Mouse (Mus musculus) hindbrain, embryonic 11.5 days (tissue): ENCODE measurements around the gene Txk. TPM values are rescaled to one million over a fixed set of nuclear protein-coding genes. Genes with fewer than 3 reads are reported as not detected.

Experiments used
- ATAC-seq: fragments of 200-750 bp; cut with Nextera tagmentation; 2 replicates; pipeline ENCODE4 v1.8.0; 2017; ENCODE audit warnings: mild to moderate bottlenecking, moderate TSS enrichment, moderate library complexity; ENCODE audit not compliant: low FRiP score
- DNase-seq: peaks from one replicate; pipeline ENCODE4 v3.0.0-alpha.2; 2015; ENCODE audit warnings: low spot score
- H3K27ac ChIP-seq: fragments of 300-500 bp; sonication (generic); 2 replicates; pipeline ENCODE4 v1.5.1; 2014; ENCODE audit warnings: mild to moderate bottlenecking, low read depth, low read length
- H3K27me3 ChIP-seq: fragments of 300-500 bp; sonication (generic); 2 replicates; pipeline ENCODE4 v1.6.1; 2014; ENCODE audit warnings: mild to moderate bottlenecking, low read length, moderate library complexity, mixed read lengths; ENCODE audit not compliant: control insufficient read depth, insufficient read depth
- H3K36me3 ChIP-seq: fragments of 300-500 bp; sonication (generic); 2 replicates; pipeline ENCODE4 v1.6.1; 2014; ENCODE audit warnings: mild to moderate bottlenecking, low read length, moderate library complexity, mixed read lengths; ENCODE audit not compliant: control insufficient read depth, insufficient read depth
- H3K4me1 ChIP-seq: fragments of 300-500 bp; sonication (generic); replicated peaks from 2 replicates; pipeline ENCODE4 v1.6.1; 2014; ENCODE audit warnings: low read length, mixed read lengths; ENCODE audit not compliant: control insufficient read depth, insufficient read depth
- H3K4me2 ChIP-seq: fragments of 300-500 bp; sonication (generic); replicated peaks from 2 replicates; pipeline ENCODE4 v1.6.1; 2014; ENCODE audit warnings: mild to moderate bottlenecking, low read depth, low read length
- H3K4me3 ChIP-seq: fragments of 300-500 bp; sonication (generic); 2 replicates; pipeline ENCODE4 v1.5.1; 2014; ENCODE audit warnings: low read depth, low read length
- H3K9ac ChIP-seq: fragments of 300-500 bp; sonication (generic); 2 replicates; pipeline ENCODE4 v1.6.1; 2014; ENCODE audit warnings: low read depth, low read length
- H3K9me3 ChIP-seq: fragments of 300-500 bp; sonication (generic); 2 replicates; pipeline ENCODE4 v1.6.1; 2016; ENCODE audit warnings: low read length; ENCODE audit not compliant: control insufficient read depth
- WGBS: fragments of 180-500 bp; shearing (Covaris S2); extraction: QIAGEN DNeasy Blood & Tissue Kit; methylation state at CpG from one replicate; pipeline ENCODE4 v1.1.7; 2014; 5-methylcytosine and 5-hydroxymethylcytosine counted together
- polyA plus RNA-seq: library from polyadenylated mRNA; unstranded; fragments of >200 nt; fragmentation: Nextera tagmentation; extraction: Ambion mirVana; gene quantifications from 2 replicates; pipeline ENCODE4 v1.2.1, GENCODE M21; 2014

Gene Txk
- polyA plus RNA-seq, 1 experiment from 2014 or later, result not detected

DNA sequence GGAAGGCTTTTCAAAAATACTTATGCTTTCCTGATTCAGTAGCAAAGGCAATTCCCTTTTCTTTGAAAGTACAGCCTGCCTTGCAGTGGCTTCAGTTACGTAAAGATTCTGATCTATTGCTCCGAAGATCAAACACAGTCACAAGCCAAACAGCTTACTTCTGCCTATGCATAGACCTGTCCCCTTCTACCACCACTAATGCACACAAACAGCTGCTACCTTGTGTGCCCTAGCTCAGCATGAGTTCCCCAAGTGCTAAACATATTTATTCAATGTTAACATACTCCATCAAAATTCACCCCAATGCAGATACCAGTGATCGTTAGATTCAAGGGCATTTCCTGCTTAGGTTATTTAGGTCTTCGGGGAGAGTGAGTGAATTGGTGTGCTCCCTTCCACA is 6.1 kb downstream of the Txk start:
- 88% methylated on average over 4 of the region's 4 CpGs for WGBS
- DNase-seq, result no peak

DNA sequence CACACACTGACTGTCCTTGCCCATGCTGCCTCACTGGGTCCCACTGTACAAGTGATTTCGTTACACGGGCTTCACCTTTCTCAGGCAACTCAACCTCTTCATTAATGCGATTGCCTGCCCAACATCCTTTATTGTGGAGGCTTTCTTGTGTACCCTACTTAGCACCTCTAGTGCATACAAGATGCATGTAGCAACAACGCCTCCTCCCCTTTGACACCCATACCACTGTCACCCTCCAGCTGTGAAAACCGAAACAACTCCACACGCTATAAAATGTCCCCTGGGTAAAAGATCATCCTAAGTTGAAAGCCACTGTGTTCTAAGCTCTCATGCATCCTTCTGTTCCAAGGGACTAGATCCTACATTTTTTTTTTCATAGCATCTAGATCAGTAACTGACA is 9.5 kb downstream of the Txk start:
- no peak overlapping the region for H3K4me2 ChIP-seq
- ATAC-seq (no peak), DNase-seq (no peak)
- H3K27me3 ChIP-seq, result no peaks in the 10 kb centered on the region
- 90% methylated on average over 6 of the region's 6 CpGs for WGBS
- H3K4me3 ChIP-seq, result no peak overlapping the region
- H3K4me1 ChIP-seq, result no peaks in the 10 kb centered on the region
- no peak overlapping the region for H3K27ac ChIP-seq
- no peaks in the 10 kb centered on the region for H3K36me3 ChIP-seq
- H3K9me3 ChIP-seq, result no peaks in the 10 kb centered on the region
- no peak overlapping the region for H3K9ac ChIP-seq

More for the DNA sequence above, 6.1 kb downstream of the Txk start:
- H3K9ac ChIP-seq, result no peak overlapping the region
- H3K9me3 ChIP-seq, result no peaks in the 10 kb centered on the region
- no peak overlapping the region for H3K4me3 ChIP-seq
- no peaks in the 10 kb centered on the region for H3K4me1 ChIP-seq
- H3K36me3 ChIP-seq, result no peaks in the 10 kb centered on the region
- H3K27ac ChIP-seq, result no peak overlapping the region
- ATAC-seq, result no peak
- H3K27me3 ChIP-seq, result no peaks in the 10 kb centered on the region
- no peak overlapping the region for H3K4me2 ChIP-seq

DNA sequence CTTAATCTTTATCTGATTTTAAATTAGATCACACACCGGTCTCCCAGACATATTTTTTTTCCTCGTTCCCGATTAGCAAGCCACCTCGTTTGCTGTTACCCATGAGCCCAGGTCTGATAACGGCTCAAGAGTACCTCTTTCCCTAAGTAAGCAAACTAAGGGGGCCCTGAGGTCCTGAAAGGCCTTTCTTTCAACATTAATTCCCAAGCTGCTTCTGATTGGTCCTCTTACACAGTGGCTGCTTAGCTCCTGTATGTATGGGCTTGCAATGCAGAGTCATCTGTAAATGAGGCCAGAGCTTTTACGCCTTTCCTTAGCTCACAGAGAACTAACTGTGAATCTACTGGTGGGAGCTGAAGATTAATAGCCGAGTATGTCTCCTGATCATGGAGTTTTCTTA is 15.7 kb downstream of the Txk start:
- no peak overlapping the region for H3K27ac ChIP-seq
- no peak for DNase-seq
- H3K9me3 ChIP-seq, result no peaks in the 10 kb centered on the region
- 83% methylated on average over 7 of the region's 7 CpGs for WGBS
- no peak for ATAC-seq
- no peak overlapping the region for H3K9ac ChIP-seq
- no peak overlapping the region for H3K4me2 ChIP-seq
- H3K4me3 ChIP-seq, result no peak overlapping the region
- no peaks in the 10 kb centered on the region for H3K36me3 ChIP-seq
- H3K27me3 ChIP-seq, result no peaks in the 10 kb centered on the region
- no peaks in the 10 kb centered on the region for H3K4me1 ChIP-seq

DNA sequence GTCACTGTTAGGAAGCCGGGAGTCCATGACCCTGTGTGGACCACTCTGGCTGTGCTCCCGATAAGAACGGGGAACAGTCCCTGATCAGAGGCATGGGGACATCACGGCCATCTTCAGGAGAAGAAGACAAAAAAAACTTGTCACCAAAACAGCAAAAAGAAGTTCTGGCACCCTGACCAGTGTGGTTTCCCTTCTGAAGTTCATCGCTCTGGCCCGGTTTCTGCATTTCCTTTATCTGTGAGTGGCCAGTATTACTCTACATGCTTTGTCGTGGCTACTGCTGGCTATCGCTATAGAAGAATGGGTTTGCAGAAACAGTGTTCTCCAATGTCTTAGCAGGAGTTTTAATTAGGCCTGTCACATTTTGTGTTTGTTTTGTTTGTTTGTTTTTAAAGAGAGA is 16.1 kb downstream of the Txk start:
- WGBS, result 83% methylated on average over 8 of the region's 8 CpGs
- Histone ChIP-seq H3K9me3 (no peaks in the 10 kb centered on the region), H3K4me3 (no peak overlapping the region), H3K4me1 (no peaks in the 10 kb centered on the region), H3K27ac (no peak overlapping the region), H3K36me3 (no peaks in the 10 kb centered on the region), H3K4me2 (no peak overlapping the region), H3K27me3 (no peaks in the 10 kb centered on the region), H3K9ac (no peak overlapping the region)
- ATAC-seq, result no peak
- no peak for DNase-seq

DNA sequence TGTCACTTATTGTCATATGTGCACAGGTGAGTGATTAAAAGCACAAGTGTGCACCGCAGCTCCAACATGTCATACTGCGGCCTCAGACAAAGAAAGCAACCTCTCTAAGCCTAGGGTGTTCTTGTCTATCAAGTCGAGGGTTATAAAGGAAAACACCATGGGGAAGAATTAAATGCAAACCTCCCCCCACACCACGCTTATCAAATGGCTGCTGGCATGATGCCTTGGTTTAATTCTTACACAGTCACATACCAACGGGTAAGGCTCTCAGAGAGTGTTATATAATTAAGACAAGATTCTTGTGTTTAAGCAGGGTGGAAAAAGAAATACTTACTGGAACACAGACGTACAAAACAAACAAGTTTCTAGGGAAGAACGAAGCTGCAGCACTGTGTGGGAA is 16.8 kb downstream of the Txk start:
- H3K9me3 ChIP-seq, result no peaks in the 10 kb centered on the region
- no peak for ATAC-seq

DNA sequence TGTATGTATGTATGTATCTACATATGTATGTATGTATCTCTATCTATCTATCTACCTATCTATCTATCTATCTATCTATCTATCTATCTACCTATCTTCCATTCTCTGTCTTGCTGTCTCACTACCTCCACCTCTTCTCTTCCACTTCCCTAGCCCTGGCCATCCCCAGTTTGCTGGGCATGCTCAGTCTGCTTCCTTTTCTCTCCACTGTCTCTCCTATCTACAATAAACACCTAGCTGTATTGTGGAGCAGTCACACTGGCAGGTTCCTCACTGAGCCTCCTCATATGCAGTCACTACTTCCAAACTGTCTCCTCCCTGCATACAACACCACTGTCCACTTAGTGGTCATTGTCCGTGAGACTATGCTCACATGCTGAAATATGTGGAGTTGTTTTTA is 19.7 kb downstream of the Txk start:
- H3K36me3 ChIP-seq, result no peaks in the 10 kb centered on the region
- H3K4me3 ChIP-seq, result no peak overlapping the region
- DNase-seq (no peak), ATAC-seq (no peak)
- H3K4me1 ChIP-seq, result no peaks in the 10 kb centered on the region
- no peak overlapping the region for H3K9ac ChIP-seq
- H3K4me2 ChIP-seq, result no peak overlapping the region
- WGBS, result 83% methylated on average over 1 of the region's 1 CpGs
- H3K27ac ChIP-seq, result no peak overlapping the region
- no peaks in the 10 kb centered on the region for H3K9me3 ChIP-seq
- no peaks in the 10 kb centered on the region for H3K27me3 ChIP-seq

More for the DNA sequence above, 16.8 kb downstream of the Txk start:
- Histone ChIP-seq H3K4me1 (no peaks in the 10 kb centered on the region), H3K27ac (no peak overlapping the region), H3K27me3 (no peaks in the 10 kb centered on the region), H3K36me3 (no peaks in the 10 kb centered on the region), H3K4me2 (no peak overlapping the region), H3K4me3 (no peak overlapping the region), H3K9ac (no peak overlapping the region)
- no peak for DNase-seq
- 80% methylated on average over 7 of the region's 7 CpGs for WGBS

DNA sequence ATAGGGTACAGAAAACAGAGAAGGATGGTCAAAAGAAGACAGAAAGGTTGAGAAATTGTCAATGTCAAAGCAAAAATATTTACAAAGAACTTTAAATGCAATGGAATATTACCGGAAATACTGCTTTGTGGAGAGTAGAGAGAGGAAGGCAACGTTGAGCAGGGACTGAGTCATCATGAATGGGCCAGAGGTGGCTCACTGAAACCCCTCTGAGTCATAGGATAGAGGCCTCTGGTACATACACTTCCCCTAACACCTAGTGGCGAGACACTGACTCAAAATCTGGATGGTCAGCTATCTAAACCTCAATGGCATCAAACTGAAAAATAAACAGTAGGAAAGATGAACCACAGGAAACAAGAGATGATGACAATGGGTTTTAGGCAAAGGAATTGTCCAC is 27.2 kb downstream of the Txk start:
- Histone ChIP-seq H3K27me3 (no peaks in the 10 kb centered on the region), H3K36me3 (no peaks in the 10 kb centered on the region), H3K9me3 (no peaks in the 10 kb centered on the region), H3K27ac (no peak overlapping the region), H3K4me1 (no peaks in the 10 kb centered on the region), H3K4me3 (no peak overlapping the region), H3K4me2 (no peak overlapping the region), H3K9ac (no peak overlapping the region)
- DNase-seq (no peak), ATAC-seq (no peak)
- 89% methylated on average over 3 of the region's 3 CpGs for WGBS

DNA sequence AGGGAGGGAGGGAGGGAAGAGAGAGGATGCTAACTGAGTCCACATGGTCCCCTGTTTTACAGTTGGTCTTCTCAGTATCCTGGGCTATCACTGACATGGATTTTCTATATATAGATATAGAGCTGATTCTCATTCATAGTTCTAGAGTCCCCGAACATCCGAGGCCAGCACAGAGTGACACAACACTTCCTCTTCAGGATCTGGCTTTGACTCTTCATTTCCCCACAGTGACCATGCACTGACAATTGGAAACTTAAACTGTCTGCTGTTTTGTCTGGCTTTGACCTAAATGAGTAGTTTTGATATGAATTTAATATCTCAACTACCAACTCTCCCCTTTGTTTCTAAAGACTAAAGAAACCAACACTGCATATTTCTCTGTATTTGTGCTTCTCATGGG is 29.1 kb downstream of the Txk start:
- H3K9me3 ChIP-seq, result no peaks in the 10 kb centered on the region
- H3K4me1 ChIP-seq, result no peaks in the 10 kb centered on the region
- 83% methylated on average over 2 of the region's 2 CpGs for WGBS
- H3K4me3 ChIP-seq, result no peak overlapping the region
- no peak overlapping the region for H3K9ac ChIP-seq
- H3K27me3 ChIP-seq, result no peaks in the 10 kb centered on the region
- H3K4me2 ChIP-seq, result no peak overlapping the region
- ATAC-seq (no peak), DNase-seq (no peak)
- H3K27ac ChIP-seq, result no peak overlapping the region
- H3K36me3 ChIP-seq, result no peaks in the 10 kb centered on the region

DNA sequence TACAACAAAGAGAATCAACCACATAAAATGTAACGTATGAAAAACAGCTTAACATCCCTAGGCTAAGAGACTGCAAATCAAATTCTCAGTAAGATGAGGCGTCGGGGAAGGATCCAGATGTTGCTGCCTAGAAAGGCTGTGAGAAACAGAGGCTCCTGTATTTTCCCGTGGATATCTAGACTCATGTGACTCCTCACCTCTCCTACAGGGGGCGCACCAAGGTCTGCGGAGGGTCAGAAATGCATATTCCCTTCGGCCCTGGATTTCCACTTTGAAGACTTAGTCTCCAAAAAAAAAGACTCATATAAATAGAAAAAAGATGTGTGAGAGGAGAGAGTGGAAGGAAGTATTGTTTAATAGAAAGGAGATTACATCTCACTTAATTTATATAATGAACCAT is 32.0 kb downstream of the Txk start:
- H3K27ac ChIP-seq, result no peak overlapping the region
- no peak overlapping the region for H3K9ac ChIP-seq
- H3K4me2 ChIP-seq, result no peak overlapping the region
- H3K36me3 ChIP-seq, result no peaks in the 10 kb centered on the region
- H3K4me1 ChIP-seq, result no peaks in the 10 kb centered on the region
- DNase-seq (no peak), ATAC-seq (no peak)
- H3K9me3 ChIP-seq, result no peaks in the 10 kb centered on the region
- H3K4me3 ChIP-seq, result no peak overlapping the region
- WGBS, result 60% methylated on average over 7 of the region's 7 CpGs
- no peaks in the 10 kb centered on the region for H3K27me3 ChIP-seq
